ENCODE assay signal across 8 mouse cellular contexts in the genomic region with DNA sequence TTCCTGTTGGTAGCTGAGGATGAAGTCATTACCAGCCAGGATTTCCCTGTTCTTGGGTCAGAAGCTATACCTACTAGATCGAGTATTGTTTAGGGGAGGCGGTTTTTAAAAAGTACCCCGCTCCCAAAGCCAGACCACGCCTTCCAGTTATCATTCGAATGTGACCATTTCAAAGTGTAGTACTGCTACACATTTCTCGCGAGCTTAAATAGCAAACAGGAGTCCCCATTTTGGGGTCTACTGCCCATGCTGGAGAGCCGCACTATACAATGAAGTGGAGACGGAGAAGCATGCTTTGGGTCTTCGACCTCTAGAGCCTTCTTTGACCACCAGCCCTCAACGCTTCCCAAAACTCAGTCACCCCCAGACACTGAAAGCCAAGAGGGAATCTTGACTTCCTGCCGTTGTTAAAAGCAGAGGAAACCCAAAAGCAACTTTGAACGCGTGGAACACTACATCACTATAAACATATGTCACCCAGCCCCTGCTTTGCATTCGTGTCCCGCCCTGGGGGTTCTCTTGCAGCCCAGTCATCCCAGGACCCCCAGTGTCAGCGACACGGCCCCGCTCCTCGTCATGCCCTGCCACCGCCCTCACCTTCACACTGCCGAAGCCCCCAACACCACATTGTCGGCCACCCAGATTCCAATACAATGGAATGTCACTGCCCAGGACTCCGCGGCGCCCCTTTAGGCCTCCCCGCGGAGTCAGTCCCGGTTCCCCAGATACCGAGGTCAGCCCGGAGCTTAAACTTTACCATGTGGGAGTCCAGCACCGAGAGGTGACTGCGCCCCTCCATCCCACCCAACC. TPM values are rescaled to one million over a fixed set of nuclear protein-coding genes. Genes with fewer than 3 reads are reported as not detected.
DNase-seq lines count a peak whose midpoint lies in the region; ATAC-seq lines count a peak whose summit lies in the region.

No protein-coding gene starts in this region.

- peak; percentile 26 for DNase-seq in kidney, adult 11 months
- no peak for DNase-seq in kidney, postnatal 10 days
- DNase-seq in cerebellum, adult 18-20 months, result peak; percentile 34 to 49
- peak; percentile 57 for DNase-seq in hindbrain, embryonic 14.5 days (ENCODE audit: low spot score)
- peak; percentile 22 to 26 for DNase-seq in left cerebral cortex, postnatal 25 days (ENCODE audit: low spot score in 2 of 2)
- DNase-seq in spleen, postnatal 14 days (ENCODE audit: low spot score in 2 of 2), result peak; percentile 5 to 7

- H3K4me3 ChIP-seq in hindbrain, embryonic 14.5 days (replicated peaks; ENCODE audit: low read length), result peak overlapping the region; percentile 98

- peak overlapping the region; percentile 98 for H3K9ac ChIP-seq in hindbrain, embryonic 14.5 days

- peak; percentile 29 for ATAC-seq in frontal cortex, adult (ENCODE audit: low TSS enrichment)
- peak; percentile 41 for ATAC-seq in hindbrain, embryonic 14.5 days (ENCODE audit: low FRiP score)
- peak; percentile 61 for ATAC-seq in megakaryocyte-erythroid progenitor cell, adult 5-6 weeks (replicated peaks; ENCODE audit: low FRiP score, low TSS enrichment, poor library complexity, severe bottlenecking)

- intact Hi-C loops in left cerebral cortex, postnatal 25 days (cut with DNase I), result no loop called here

- under 1% methylated on average over 33 of the region's 33 CpGs for WGBS in hindbrain, embryonic 14.5 days

- no peaks in the 10 kb centered on the region for H3K36me3 ChIP-seq in hindbrain, embryonic 14.5 days (replicated peaks; ENCODE audit: control insufficient read depth, insufficient read depth)

- peak overlapping the region; percentile 87 for H3K4me2 ChIP-seq in hindbrain, embryonic 14.5 days (replicated peaks)

- H3K27ac ChIP-seq in hindbrain, embryonic 14.5 days, result peak overlapping the region; percentile 91

- H3K4me1 ChIP-seq in hindbrain, embryonic 14.5 days (replicated peaks; ENCODE audit: control insufficient read depth, insufficient read depth, low read length), result peaks cover 17% of the 10 kb centered on the region

- H3K9me3 ChIP-seq in hindbrain, embryonic 14.5 days (ENCODE audit: control insufficient read depth, low read length), result no peaks in the 10 kb centered on the region

- H3K27me3 ChIP-seq in hindbrain, embryonic 14.5 days (ENCODE audit: control insufficient read depth, insufficient read depth, low read length), result no peaks in the 10 kb centered on the region

RNA-seq across cellular contexts. Expression of a gene that starts 0.8 kb away (rescaled TPM):
- 11.1 and 11.3 TPM in 2 replicates for polyA plus RNA-seq in hindbrain, embryonic 14.5 days (2014; fragmentation: Nextera tagmentation; extraction: Ambion mirVana)
- 1 to 10 TPM; 9.0 to 9.5 TPM for total RNA-seq in left cerebral cortex, postnatal 25 days (2021)
- 23.7 and 28.0 TPM in 2 replicates for total RNA-seq in megakaryocyte-erythroid progenitor cell, adult 5-6 weeks (2014; fragmentation: Nextera tagmentation)
- 3.8 and 12.6 TPM in 2 replicates for total RNA-seq in megakaryocyte-erythroid progenitor cell, adult 5-6 weeks (2017)

RNA-seq across cellular contexts. Expression of a gene that starts 33.9 kb away (rescaled TPM):
- 0.53 and 0.94 TPM in 2 replicates for polyA plus RNA-seq in hindbrain, embryonic 14.5 days (2014; fragmentation: Nextera tagmentation; extraction: Ambion mirVana)
- under 1 TPM; 0.25 to 0.48 TPM for total RNA-seq in left cerebral cortex, postnatal 25 days (2021)
- 1.3 TPM in 2 replicates for total RNA-seq in megakaryocyte-erythroid progenitor cell, adult 5-6 weeks (2014; fragmentation: Nextera tagmentation)
- total RNA-seq in megakaryocyte-erythroid progenitor cell, adult 5-6 weeks (2017), result 5.2 and 13.1 TPM in 2 replicates

RNA-seq across cellular contexts. Expression of a gene that starts 51.8 kb away (rescaled TPM):
- 7.2 and 7.6 TPM in 2 replicates for polyA plus RNA-seq in hindbrain, embryonic 14.5 days (2014; fragmentation: Nextera tagmentation; extraction: Ambion mirVana)
- not detected for total RNA-seq in left cerebral cortex, postnatal 25 days (2021)
- total RNA-seq in megakaryocyte-erythroid progenitor cell, adult 5-6 weeks (2014; fragmentation: Nextera tagmentation), result not detected in 2 replicates
- 13.9 TPM in 1 of 2 replicates, not detected in the other for total RNA-seq in megakaryocyte-erythroid progenitor cell, adult 5-6 weeks (2017)
